Mouse (Mus musculus): ENCODE results near the gene Chchd1.
"Not testable (repeated sequence)": the region's sequence is repeated elsewhere in the genome, so short reads cannot be mapped to it uniquely, and the experiment has no call there.

The Chchd1 gene

GRCm38 (mm10) chr14:20689009-20689408, 13.8 kb upstream of the Chchd1 start:
- DNase-seq (ENCODE audit: low spot score) = no peak

- no peak for DNase-seq (ENCODE audit: low spot score)
These were observed 11.0 kb upstream of the Chchd1 start for GRCm38 (mm10) chr14:20691772-20692171.

- DNase-seq (ENCODE audit: low spot score) = no peak
These were observed 9.2 kb upstream of the Chchd1 start for GRCm38 (mm10) chr14:20693589-20694101.

GRCm38 (mm10) chr14:20694185-20694883, 8.5 kb upstream of the Chchd1 start:
- DNase-seq (ENCODE audit: low spot score) = no peak

- peak; percentile 82 for DNase-seq (ENCODE audit: low spot score)
These were observed 7.7 kb upstream of the Chchd1 start, which contains the start of gene Fut11 for GRCm38 (mm10) chr14:20694884-20695760. Gene Fut11, plus strand, starts transcription at chr14:20694968.

GRCm38 (mm10) chr14:20695761-20696520, 6.9 kb upstream of the Chchd1 start:
- DNase-seq (ENCODE audit: low spot score) = no peak

- no peak for DNase-seq (ENCODE audit: low spot score)
These were observed 5.8 kb upstream of the Chchd1 start for GRCm38 (mm10) chr14:20696986-20697385.

- no peak for DNase-seq (ENCODE audit: low spot score)
These were observed 4.3 kb upstream of the Chchd1 start for GRCm38 (mm10) chr14:20698515-20698914.

- DNase-seq (ENCODE audit: low spot score) = no peak
These were observed 2.4 kb upstream of the Chchd1 start for GRCm38 (mm10) chr14:20700362-20700761.

- DNase-seq (ENCODE audit: low spot score) = no peak
These were observed 1.3 kb upstream of the Chchd1 start for GRCm38 (mm10) chr14:20701554-20701953.

- no peak for DNase-seq (ENCODE audit: low spot score)
These were observed 588 bp upstream of the Chchd1 start for GRCm38 (mm10) chr14:20702096-20702740.

- not testable (repeated sequence) for DNase-seq (ENCODE audit: low spot score)
These were observed 655 bp downstream of the Chchd1 start for GRCm38 (mm10) chr14:20703461-20703860.

- DNase-seq (ENCODE audit: low spot score) = peak; percentile 81
These were observed 4.7 kb downstream of the Chchd1 start, which contains the start of gene Zswim8 for GRCm38 (mm10) chr14:20707201-20708190. Gene Zswim8, plus strand, starts transcription at chr14:20707552.

- no peak for DNase-seq (ENCODE audit: low spot score)
These were observed 5.4 kb downstream of the Chchd1 start for GRCm38 (mm10) chr14:20708239-20708638.

- DNase-seq (ENCODE audit: low spot score) = no peak
These were observed 11.0 kb downstream of the Chchd1 start for GRCm38 (mm10) chr14:20713832-20714231.

GRCm38 (mm10) chr14:20718443-20718842, 15.6 kb downstream of the Chchd1 start:
- DNase-seq (ENCODE audit: low spot score) = no peak

GRCm38 (mm10) chr14:20719767-20720166, 17.0 kb downstream of the Chchd1 start:
- no peak for DNase-seq (ENCODE audit: low spot score)

GRCm38 (mm10) chr14:20721371-20721770, 18.6 kb downstream of the Chchd1 start:
- DNase-seq (ENCODE audit: low spot score) = no peak

- no peak for DNase-seq (ENCODE audit: low spot score)
These were observed 20.2 kb downstream of the Chchd1 start for GRCm38 (mm10) chr14:20723006-20723405.

- peak; percentile 63 for DNase-seq (ENCODE audit: low spot score)
These were observed 21.2 kb downstream of the Chchd1 start for GRCm38 (mm10) chr14:20724043-20724442.

All from urinary bladder, postnatal 25 days (tissue).